Mouse (Mus musculus) E14TG2a.4 (cell line): ENCODE results near the gene Dhrs3.

Experiments used
- CTCF ChIP-seq: conservative IDR thresholded peaks from 2 replicates; pipeline ENCODE4 v1.5.1; 2014; ENCODE audit warnings: low read length
- NANOG ChIP-seq: IDR thresholded peaks from 2 replicates; pipeline ENCODE4 v1.6.1; 2014; ENCODE audit warnings: borderline replicate concordance, low read length, mixed read lengths

- no peak for TF ChIP-seq CTCF
- TF ChIP-seq NANOG: no peak
Measured at GRCm38 (mm10) chr4:144916520-144916919, 23.9 kb downstream of the Dhrs3 start.
